Mouse (Mus musculus): ENCODE measurements around the gene Tpo.
A peak's percentile ranks its signal among the peaks of the same experiment; 100 is the strongest.

Gene Tpo

GRCm38 (mm10) chr12:30076316-30076715, 56.1 kb downstream of the Tpo start:
- no peak for DNase-seq (ENCODE audit: low read depth)

- no peak for DNase-seq (ENCODE audit: low read depth)
These were observed 63.1 kb downstream of the Tpo start for GRCm38 (mm10) chr12:30069321-30069720.

- no peak for DNase-seq (ENCODE audit: low read depth)
These were observed 64.6 kb downstream of the Tpo start for GRCm38 (mm10) chr12:30067806-30068205.

GRCm38 (mm10) chr12:30062118-30062505, 70.3 kb downstream of the Tpo start:
- DNase-seq (ENCODE audit: low read depth): no peak

GRCm38 (mm10) chr12:30061503-30062117, 70.8 kb downstream of the Tpo start:
- no peak for DNase-seq (ENCODE audit: low read depth)

- no peak for DNase-seq (ENCODE audit: low read depth)
These were observed 74.4 kb downstream of the Tpo start for GRCm38 (mm10) chr12:30058044-30058443.

GRCm38 (mm10) chr12:30054761-30055540, 77.5 kb downstream of the Tpo start:
- DNase-seq (ENCODE audit: low read depth): no peak

GRCm38 (mm10) chr12:30050235-30050634, 82.2 kb downstream of the Tpo start:
- DNase-seq (ENCODE audit: low read depth): no peak

- no peak for DNase-seq (ENCODE audit: low read depth)
These were observed 82.6 kb downstream of the Tpo start for GRCm38 (mm10) chr12:30049818-30050217.

- DNase-seq (ENCODE audit: low read depth): no peak
These were observed 83.6 kb downstream of the Tpo start for GRCm38 (mm10) chr12:30048848-30049247.

GRCm38 (mm10) chr12:30040150-30040549, 92.3 kb downstream of the Tpo start:
- no peak for DNase-seq (ENCODE audit: low read depth)

- DNase-seq (ENCODE audit: low read depth): no peak
These were observed 92.9 kb downstream of the Tpo start for GRCm38 (mm10) chr12:30039565-30039964.

GRCm38 (mm10) chr12:30036569-30037055, 95.8 kb downstream of the Tpo start:
- peak; percentile 78 for DNase-seq (ENCODE audit: low read depth)

- DNase-seq (ENCODE audit: low read depth): peak; percentile 71
These were observed 96.4 kb downstream of the Tpo start for GRCm38 (mm10) chr12:30035841-30036568.

GRCm38 (mm10) chr12:30035406-30035805, 97.0 kb downstream of the Tpo start:
- DNase-seq (ENCODE audit: low read depth): no peak

GRCm38 (mm10) chr12:30034681-30035080, 97.7 kb downstream of the Tpo start:
- DNase-seq (ENCODE audit: low read depth): peak; percentile 86

- no peak for DNase-seq (ENCODE audit: low read depth)
These were observed 101.9 kb downstream of the Tpo start for GRCm38 (mm10) chr12:30030571-30030970.

GRCm38 (mm10) chr12:30029111-30029510, 103.3 kb downstream of the Tpo start:
- DNase-seq (ENCODE audit: low read depth): no peak

GRCm38 (mm10) chr12:30027721-30028340, 104.6 kb downstream of the Tpo start:
- no peak for DNase-seq (ENCODE audit: low read depth)

- DNase-seq (ENCODE audit: low read depth): peak; percentile 93
These were observed 108.1 kb downstream of the Tpo start for GRCm38 (mm10) chr12:30024264-30024825.

- DNase-seq (ENCODE audit: low read depth): no peak
These were observed 108.9 kb downstream of the Tpo start for GRCm38 (mm10) chr12:30023491-30023890.

GRCm38 (mm10) chr12:30020447-30020846, 112.0 kb downstream of the Tpo start:
- peak; percentile 82 for DNase-seq (ENCODE audit: low read depth)
